Mouse (Mus musculus) MEL (cell line): ENCODE results near the gene Hectd4.

Source experiments
- BHLHE40 ChIP-seq: IDR thresholded peaks from 2 replicates; pipeline ENCODE4 v1.6.1; 2012; ENCODE audit warnings: low read depth, mild to moderate bottlenecking, inconsistent platforms, low read length, improper control_type of control experiment, borderline replicate concordance
- CTCF ChIP-seq, 3 experiments: IDR thresholded peaks in 2 of 3; conservative IDR thresholded peaks in 1 of 3; 2 replicates each; pipeline ENCODE4 v1.5.1; 2011 to 2012; ENCODE audit warnings: low read length in 3 of 3, low read depth in 2 of 3, mild to moderate bottlenecking in 2 of 3, improper control_type of control experiment in 1 of 3, inconsistent platforms in 1 of 3, mixed read lengths in 1 of 3, moderate library complexity in 1 of 3; ENCODE audit not compliant: control insufficient read depth in 1 of 3, insufficient read depth in 1 of 3, poor library complexity in 1 of 3, severe bottlenecking in 1 of 3
- ETS1 ChIP-seq: IDR thresholded peaks from 2 replicates; pipeline ENCODE4 v1.6.1; 2012; ENCODE audit warnings: low read depth, mild to moderate bottlenecking, inconsistent platforms, low read length, improper control_type of control experiment, moderate library complexity
- MAFK ChIP-seq: IDR thresholded peaks from 2 replicates; pipeline ENCODE4 v1.6.1; 2011; ENCODE audit warnings: low read depth, mild to moderate bottlenecking, low read length, improper control_type of control experiment, borderline replicate concordance
- MAX ChIP-seq: IDR thresholded peaks from 2 replicates; pipeline ENCODE4 v1.6.1; 2011; ENCODE audit warnings: low read length, improper control_type of control experiment
- MYC ChIP-seq: IDR thresholded peaks from 2 replicates; pipeline ENCODE4 v1.6.1; 2011; ENCODE audit warnings: low read depth, mild to moderate bottlenecking, low read length, improper control_type of control experiment, moderate library complexity
- POLR2A ChIP-seq, 2 experiments: IDR thresholded peaks; 2 replicates each; pipeline ENCODE4 v1.6.1; 2011 to 2012; ENCODE audit warnings: low read length in 2 of 2, mild to moderate bottlenecking in 2 of 2, control low read depth in 1 of 2, improper control_type of control experiment in 1 of 2, low read depth in 1 of 2, moderate library complexity in 1 of 2; ENCODE audit not compliant: control insufficient read depth in 1 of 2, insufficient read depth in 1 of 2, poor library complexity in 1 of 2
- TBP ChIP-seq: IDR thresholded peaks from 2 replicates; pipeline ENCODE4 v1.8.0; 2011; ENCODE audit warnings: low read depth, low read length, improper control_type of control experiment
- USF1 ChIP-seq: IDR thresholded peaks from 2 replicates; pipeline ENCODE4 v1.6.1; 2014; ENCODE audit warnings: low read depth, mild to moderate bottlenecking, inconsistent platforms, low read length, improper control_type of control experiment, moderate library complexity
- ZC3H11A ChIP-seq: IDR thresholded peaks from 2 replicates; pipeline ENCODE4 v1.6.1; 2012; ENCODE audit warnings: low read depth, mild to moderate bottlenecking, inconsistent platforms, low read length, improper control_type of control experiment
- ZNF384 ChIP-seq: IDR thresholded peaks from 2 replicates; pipeline ENCODE4 v1.6.1; 2012; ENCODE audit warnings: low read depth, mild to moderate bottlenecking, inconsistent platforms, low read length, improper control_type of control experiment

DNA sequence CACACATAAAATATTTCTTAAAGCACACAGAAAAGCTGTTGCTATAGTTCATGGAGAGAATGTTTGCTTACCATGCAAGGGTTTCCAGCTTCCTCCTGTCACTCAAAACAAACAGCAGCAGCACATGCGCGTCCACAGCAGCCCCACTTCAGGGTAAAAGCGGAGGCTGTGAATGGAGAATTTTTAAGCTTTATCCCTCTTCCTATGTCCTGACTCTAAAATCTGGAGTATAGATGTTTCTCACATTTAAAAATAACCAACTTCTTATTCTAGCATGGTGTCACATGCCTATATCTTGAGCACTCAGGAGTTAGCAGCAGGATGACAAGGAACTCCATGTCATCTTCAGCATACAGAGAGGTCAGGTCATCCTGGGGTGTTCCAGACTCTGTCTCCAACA lies 70.3 kb downstream of the Hectd4 start:
- no peak for TF ChIP-seq CTCF (IDR thresholded peaks at IDR 0.05 in 2 of 3, conservative IDR thresholded peaks at IDR 0.05 in 1 of 3; ENCODE audit: control insufficient read depth in 1 of 3, insufficient read depth in 1 of 3, low read depth in 2 of 3, low read length in 3 of 3, poor library complexity in 1 of 3, severe bottlenecking in 1 of 3)
- no peak for TF ChIP-seq ZC3H11A
- no peak for TF ChIP-seq ETS1
- TF ChIP-seq MAFK: no peak
- no peak for TF ChIP-seq USF1
- TF ChIP-seq POLR2A (IDR thresholded peaks at IDR 0.05; ENCODE audit: control insufficient read depth in 1 of 2, insufficient read depth in 1 of 2, low read depth in 1 of 2, low read length in 2 of 2, poor library complexity in 1 of 2): no peak
- no peak for TF ChIP-seq TBP
- no peak for TF ChIP-seq ZNF384
- TF ChIP-seq MAX: no peak
- TF ChIP-seq BHLHE40: no peak
- no peak for TF ChIP-seq MYC
